Mouse (Mus musculus) CH12F3 (cell line): ENCODE measurements around the gene Usp32.

ENCODE experiments used
- in situ Hi-C: fragments of 300-500 bp; cut with MboI; formaldehyde crosslinking; loops from 2 replicates; pipeline ENCODE4 v1.14.3; 2020; ENCODE audit warnings: low sequenced_read_pairs

The Usp32 gene

DNA sequence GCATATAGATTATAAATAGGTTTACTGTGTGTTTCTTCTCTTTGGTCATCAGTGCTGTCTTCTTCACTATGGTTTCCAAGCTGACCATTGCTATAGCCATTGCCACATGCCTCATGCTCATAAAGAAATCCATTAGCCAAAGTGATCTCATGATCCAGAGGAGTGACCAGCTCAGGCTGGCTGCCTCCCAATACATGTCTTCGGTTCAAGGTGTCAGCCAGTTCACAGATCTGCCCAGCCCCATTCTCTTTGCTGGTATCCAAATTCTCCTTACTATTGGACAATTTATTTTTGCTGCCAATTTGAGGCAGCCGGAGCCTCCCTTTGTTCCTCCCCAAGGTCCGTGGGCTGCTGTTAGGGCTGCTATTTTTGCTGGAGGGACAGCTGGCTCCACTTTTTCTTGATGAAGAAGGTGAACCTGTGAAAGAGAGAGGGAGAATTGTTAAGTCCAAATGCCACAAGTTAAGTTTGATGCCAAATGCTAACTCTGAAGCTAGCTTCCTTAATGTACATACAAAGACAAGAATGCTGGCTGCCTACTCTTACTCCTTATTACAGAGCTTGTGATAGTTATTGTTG, 151.5 kb downstream of the Usp32 start:
- in situ Hi-C loops: no loop called here

DNA sequence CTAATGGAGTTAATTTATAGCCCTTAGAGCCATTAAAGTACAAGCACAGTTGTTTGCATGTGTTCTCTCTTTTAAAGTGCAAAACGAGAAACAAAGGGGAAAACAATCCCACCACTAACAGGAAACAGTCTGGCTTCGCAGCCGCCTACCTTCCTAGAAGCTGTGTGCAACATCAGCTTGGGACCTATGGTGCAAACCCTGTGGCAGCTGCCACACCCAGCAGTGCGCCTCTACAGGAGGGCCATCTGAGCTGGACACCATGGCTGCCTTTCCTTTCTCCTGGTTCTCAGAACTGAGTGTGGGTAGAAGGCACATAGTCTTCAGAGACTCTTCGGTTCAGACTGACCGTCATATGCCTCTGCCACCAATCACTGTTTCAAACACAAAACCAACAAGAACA, 154.5 kb downstream of the Usp32 start:
- in situ Hi-C loops: no loop called here

DNA sequence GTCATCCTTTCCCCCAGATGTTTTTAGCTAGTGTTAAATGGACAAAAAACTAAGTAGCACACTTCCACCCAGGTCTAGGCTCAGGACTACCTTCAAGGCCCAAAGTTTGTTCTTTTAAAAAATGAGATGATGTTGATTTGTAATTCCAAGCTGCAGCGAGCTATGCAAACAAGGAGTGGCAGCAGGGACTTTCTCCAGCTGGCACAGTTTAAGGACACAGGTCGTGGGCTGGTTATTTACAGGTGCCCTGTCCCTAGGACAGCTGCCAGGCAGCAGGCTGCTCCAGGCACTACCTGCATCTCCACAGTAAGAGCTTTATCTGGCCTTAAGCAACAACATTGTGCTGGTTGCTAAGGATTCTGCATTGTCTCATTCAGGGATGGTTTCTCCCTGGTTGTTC, 159.3 kb downstream of the Usp32 start:
- in situ Hi-C loops: no loop called here

DNA sequence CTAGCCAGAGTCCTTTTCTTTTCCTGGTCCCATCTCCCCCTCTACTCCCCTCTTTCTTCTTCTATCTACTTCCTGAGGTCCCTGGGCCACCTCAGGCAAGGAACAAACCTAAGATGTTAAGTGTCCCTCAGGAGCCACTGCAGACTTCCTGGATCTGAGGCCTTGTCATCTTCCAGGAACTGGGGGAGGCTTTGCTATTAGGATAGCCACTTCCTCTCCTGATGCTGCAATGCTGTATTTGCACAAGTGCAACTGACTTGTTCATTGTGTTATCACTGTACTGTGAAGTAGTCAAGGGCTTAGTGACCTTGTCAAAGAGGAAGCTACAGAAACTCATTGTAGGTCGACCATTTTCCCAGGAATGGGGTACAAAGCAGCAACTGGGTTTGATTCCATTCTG, 160.6 kb downstream of the Usp32 start:
- in situ Hi-C loops: no loop called here

DNA sequence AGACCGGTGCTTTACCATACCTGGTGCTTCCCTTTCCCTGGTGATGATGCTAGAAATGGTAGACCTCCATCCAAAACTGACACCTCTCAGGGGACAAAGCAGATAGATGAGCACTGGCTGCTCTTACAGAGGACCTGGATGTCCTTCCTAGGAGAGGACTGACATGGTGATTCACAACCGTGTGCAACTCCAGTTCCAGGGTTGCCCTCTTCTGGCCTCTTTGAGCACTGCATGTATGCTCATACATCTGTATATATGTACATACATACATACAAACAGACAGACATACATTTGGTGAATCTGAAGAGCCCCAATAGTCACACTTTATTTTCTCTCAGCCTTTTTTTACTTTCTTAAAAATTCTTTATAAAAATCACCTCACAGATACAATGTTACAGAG, 161.8 kb downstream of the Usp32 start:
- in situ Hi-C loops: no loop called here

DNA sequence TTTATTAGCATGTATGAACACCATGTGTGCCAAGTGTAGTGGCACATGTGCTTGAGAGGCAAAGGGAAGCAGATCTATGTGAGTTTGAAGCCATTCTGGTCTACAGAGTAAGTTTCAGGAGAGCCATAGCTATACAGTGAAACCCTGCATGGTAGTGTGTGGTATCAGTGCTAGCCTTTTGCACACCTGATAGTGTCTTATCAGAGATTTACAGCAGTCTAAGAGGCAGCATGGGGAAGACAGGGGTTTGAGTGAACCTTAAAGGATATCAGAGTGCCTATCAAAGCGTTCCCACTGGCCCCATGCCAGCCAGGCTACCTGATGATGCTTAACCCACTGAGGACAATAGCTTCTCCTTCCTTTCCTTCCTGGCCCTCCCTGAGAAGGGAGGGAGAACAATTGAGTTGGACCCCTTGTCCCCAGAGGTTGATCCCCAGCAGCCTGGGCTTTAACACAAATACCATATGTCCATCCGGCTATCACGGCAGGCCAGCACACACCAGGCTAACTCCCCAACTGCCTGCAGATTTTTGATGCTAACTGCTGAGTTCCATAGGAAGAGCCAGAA, 162.5 kb downstream of the Usp32 start:
- in situ Hi-C loops: no loop called here

DNA sequence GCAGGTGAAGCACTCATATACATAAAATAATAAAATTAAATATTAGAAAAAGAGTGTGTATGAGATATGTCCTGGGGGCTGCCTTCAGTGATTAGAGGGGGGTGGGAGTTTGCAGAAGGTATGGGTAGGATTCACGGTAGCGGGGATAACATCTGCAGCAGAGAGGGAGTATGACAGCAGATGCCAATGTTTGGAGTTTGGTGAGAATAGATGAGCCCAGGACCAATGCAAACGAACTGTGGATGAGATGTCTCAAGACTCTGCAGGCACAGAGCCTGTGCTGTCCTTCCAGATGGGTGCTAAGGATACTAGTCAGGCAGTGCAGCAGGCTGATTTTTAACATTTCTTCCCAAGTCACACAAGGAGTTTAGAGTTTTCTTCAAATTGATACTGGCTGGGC, 163.3 kb downstream of the Usp32 start:
- in situ Hi-C loops: no loop called here

DNA sequence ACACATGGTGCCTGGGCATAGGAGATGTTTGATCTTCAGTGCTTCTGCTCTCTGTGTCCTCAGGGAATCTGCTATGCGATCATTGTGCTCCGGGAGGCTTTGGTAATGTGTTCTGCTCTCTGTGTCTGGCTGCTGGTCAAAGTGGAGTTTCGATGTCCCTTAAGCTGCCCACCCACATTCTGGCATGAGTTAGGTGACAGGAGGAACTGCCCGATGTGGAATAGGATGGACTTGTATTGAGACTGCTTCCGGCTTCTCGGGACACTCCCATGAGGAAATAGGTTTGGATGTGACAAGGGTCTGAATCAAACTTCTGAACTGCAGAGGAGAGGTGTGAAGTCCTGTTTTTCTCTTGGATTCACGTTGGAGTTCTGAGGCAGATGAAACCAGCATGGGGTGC, 165.4 kb downstream of the Usp32 start:
- in situ Hi-C loops: no loop called here

DNA sequence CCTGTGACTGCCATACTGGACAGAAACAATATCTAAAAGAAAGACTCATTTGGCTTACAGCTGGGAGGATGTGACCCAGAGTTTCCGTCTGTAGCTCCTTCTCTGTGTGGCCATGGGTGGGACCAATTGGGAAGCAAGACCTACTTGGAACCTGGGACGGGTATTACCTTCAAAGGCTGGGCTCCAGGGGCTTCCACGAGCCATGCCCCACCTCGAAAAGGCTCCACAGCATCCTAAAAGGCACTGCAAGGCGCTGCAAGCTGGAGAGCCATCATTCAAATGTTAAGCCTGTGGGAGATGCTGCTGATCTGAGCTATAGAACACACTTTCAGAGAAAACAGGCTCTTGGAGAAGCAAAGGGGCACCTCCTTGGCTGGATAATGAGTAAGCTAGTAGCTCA, 166.3 kb downstream of the Usp32 start:
- in situ Hi-C loops: no loop called here

DNA sequence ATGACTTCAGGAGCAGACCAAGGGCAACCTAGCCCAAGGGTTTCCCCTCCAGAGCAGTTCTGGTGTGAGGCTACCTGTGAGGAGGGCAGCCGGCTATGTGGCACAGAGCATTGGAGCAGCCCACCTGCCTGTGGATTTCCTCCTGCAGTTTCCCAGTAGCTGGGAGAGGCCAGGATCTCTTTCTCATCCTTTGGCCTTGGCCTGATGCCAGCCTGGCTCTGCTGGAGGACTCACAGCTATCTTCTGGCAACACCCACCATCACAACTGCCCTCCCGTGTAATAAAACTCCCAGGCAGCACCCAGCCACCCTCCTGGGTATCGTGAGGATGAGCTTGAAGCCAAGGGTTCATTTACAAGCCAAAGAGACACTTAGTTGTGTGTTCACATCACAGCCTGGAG, 167.9 kb downstream of the Usp32 start:
- in situ Hi-C loops: no loop called here

DNA sequence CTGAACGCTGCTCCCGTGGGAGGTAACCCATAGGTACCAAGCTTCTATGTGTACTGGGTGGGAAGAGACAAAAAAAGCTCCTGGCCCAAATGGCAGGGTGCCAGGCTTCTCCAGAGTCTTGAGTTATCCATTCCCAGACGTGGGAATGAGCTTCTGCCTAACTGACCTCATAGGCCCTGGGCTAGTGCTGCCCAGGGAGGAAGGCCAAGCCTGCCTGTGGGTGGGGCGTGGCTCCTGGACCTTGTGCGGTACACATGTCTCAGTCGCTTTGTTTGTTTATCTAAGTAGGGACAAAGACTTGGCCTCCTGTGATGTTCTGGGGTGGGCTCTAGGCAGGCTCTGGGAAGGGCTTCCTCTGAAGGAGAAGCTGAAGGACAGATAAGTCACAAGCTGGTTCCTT, 171.2 kb downstream of the Usp32 start:
- in situ Hi-C loops: no loop called here

DNA sequence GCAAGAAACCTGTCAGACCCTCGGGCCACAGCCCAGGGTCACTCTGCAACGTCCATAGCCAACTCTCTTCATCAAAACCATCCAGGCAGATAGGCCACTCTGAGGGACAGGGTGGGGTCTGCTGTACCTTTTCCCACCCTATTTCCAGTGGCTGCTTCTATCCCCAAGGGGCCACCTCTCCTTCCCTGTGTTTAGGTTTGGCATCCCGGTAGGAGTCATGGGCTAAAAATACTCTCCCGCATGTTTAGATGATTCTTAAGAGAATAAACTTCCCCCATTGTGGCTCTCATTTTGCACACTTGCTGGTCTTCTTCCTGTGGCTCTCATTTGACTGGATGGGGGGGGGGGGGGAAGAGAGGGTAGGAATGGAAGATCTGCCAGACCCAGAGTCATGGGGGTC, 171.7 kb downstream of the Usp32 start:
- in situ Hi-C loops: no loop called here

DNA sequence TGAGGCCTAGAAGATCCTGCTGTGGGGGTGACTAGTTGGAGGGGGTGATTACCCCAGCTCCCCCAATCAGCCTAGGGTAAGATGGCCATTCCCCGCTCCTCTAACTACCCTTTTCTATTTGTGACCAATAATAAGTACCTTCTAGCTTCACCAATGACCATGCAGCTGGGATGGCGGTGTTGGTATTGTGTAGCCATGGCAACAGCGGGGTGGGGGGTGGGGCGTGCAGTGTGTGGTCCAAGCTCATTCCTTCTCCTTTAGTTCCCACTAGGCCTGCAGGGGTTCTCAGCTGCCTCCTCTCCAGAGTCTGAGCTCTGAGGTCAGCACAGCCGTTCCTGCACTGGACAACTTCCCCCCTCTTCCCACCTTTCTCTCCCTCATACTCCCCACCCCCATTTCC, 172.8 kb downstream of the Usp32 start:
- in situ Hi-C loops: no loop called here

DNA sequence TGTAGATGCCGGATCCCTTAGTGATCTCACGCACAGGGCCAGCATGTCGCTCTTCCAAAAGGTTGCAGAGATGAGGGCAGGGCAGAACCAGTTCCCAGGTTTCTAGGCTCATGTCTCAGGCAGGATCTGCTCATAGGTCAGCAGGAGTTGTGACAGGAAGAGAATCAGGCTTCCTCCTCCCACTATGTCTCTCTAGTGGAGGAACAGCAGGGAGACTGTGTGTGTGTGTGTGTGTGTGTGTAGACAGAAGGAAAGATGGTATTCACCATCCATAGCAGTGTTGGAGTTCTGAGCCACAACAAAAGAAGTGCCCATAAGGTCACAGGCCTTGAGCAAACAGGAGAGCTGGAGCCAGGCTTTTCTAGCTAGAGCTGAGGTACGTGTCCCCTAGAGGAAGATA, 173.3 kb downstream of the Usp32 start:
- in situ Hi-C loops: no loop called here

DNA sequence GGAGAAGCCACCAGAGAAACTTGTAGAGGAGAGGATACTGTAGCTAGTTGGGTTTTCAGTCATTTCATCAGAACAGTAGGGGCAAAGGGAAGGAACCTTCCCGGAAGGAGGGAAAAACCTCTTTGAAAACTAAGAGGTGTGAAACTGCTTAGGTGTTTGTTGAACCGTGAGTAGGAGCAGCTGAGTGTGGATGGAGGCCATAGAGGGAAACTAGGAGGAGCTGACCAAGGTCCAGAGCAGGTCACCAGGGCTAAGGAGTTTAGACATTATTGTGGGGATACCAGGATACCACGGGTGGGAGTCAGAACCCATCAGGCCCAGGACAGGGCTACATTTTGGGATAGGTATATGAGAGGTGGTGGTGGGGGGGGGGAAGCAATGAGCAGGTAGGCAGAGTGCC, 176.4 kb downstream of the Usp32 start:
- in situ Hi-C loops: no loop called here

DNA sequence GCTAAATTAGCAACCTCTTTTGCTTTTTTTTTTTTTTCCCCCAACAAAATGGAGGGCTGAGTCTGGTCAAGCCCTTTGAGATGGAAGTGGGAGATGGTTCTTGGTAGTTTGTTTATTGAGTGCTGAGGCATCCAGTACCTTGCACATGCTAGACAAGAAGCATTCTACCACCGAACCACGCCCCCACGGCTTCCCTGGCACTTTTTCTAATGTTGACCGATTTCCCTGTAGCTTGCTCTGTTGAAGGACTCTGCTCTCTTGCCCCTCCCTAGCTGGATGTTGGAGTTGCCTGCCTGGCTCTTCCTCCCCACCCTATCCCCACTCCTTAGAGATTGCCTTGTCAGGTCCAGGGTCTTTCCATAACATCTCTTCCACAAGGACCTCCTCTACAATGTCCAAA, 177.4 kb downstream of the Usp32 start:
- in situ Hi-C loops: no loop called here

DNA sequence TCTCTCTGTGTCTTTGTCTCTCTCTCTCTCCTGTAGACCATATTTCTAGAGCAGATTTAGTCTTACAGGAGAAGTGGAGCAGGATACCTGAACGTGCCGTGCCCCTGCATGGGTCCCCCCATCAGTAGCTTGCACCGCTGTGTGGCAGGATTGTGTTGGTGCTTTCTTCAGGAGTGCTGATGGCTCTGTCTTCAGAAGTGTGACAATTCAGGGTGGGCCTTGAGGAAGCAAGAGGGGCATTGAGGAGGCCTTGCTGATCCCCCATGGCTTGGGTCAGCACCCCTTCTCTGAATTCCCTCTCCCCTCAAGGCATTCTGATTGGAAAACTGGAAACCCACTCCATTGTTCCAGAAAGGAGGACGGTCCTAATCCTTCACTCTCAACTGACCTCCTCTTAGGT, 178.4 kb downstream of the Usp32 start:
- in situ Hi-C loops: no loop called here

DNA sequence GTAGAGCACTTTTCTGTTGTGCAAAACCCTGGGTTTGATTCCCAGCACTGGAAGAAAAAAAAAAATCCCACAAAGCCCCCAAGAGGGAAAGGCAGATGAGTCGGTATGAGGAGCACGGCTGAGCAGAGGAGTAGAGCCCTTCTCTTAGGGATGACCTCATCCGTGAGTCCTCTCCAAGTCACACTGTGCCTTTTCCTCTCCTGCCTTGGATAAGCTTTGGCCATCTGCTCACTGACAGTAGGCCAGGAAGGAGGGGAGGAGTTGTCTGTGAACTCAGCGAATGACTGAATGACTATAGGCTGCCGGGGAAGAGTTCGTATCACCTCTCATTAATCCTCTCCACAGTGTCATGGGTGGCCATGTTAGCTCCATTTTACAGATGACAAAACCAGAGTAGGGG, 179.2 kb downstream of the Usp32 start:
- in situ Hi-C loops: no loop called here

DNA sequence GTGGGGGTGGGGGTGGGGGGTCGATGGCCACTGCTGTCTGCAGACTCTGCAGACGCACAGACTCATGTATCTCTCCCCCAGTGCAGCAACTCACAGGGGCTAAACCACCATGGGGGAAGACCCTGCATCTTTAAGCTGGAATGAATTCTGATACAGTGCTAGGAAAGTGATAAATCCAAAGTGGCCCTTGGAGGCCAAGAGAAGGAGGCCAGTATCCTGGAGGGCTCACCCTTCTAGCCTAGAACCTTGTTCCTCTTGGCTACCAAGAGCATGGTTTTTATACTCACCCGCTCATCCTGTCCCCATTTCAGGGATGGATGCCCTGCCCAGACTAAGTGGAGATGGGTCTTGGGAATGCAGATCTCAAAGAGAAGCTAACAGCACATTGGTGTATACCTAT, 179.7 kb downstream of the Usp32 start:
- in situ Hi-C loops: no loop called here

DNA sequence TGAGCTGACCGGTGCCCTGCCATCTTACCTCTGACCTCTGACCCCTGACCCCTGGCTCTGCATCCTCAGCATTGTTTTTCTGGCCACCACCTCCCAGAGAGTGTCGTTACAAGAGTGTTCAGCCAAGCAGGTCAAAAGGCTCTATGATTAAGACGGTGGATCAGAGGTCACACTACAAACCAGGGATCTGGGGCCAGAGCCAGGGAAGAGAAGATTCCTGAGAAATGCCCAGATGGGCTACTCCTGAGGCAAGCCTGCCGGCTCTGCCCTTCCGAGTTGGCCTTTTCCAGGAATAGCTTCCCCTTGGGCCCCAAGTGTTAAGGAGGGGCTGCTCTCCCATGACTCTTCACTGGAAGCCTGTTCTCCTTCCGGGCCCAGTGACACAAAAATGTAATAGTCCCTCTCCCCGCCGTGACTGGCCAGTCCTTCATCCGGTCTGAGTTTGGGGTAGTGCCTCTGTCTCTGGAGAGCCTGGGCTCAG, 180.2 kb downstream of the Usp32 start:
- in situ Hi-C loops: no loop called here

DNA sequence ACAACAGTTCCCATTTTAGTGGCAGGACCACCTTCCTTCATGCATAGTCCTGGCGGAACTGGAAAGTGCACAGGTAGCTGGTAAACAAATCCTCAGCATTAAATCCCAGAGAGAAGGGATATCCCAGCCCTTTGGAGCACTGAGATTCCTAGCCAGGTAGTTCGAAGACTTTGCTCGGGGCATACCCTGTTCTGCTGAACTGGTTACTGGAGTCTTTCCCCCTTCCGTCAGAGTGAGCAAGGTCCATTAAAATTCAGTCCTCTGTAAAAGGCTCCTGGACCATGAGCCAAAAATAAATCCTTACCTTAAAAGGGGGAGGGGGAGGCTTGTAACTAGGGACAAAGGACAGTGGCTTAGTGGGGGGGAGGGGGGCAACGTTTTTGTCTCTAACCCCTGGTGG, 180.8 kb downstream of the Usp32 start:
- in situ Hi-C loops: no loop called here

DNA sequence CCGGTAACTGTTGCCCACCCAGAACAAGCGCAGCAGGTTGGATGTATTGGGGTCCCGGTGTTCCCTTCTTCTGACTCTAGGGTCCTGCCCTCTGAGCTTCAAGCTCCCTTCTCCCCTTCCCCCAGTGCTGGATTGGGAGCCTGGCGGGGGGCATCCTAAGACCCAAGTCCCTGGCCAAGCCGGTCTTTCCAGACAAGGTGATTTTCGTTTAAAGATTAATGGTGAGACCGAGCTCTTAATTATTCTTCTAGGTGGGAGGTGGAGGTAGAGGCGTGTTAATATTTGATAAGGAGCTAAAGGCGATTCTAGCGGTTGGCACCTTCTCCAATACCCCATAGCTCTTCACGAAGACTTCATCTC, 181.7 kb downstream of the Usp32 start:
- in situ Hi-C loops: no loop called here

DNA sequence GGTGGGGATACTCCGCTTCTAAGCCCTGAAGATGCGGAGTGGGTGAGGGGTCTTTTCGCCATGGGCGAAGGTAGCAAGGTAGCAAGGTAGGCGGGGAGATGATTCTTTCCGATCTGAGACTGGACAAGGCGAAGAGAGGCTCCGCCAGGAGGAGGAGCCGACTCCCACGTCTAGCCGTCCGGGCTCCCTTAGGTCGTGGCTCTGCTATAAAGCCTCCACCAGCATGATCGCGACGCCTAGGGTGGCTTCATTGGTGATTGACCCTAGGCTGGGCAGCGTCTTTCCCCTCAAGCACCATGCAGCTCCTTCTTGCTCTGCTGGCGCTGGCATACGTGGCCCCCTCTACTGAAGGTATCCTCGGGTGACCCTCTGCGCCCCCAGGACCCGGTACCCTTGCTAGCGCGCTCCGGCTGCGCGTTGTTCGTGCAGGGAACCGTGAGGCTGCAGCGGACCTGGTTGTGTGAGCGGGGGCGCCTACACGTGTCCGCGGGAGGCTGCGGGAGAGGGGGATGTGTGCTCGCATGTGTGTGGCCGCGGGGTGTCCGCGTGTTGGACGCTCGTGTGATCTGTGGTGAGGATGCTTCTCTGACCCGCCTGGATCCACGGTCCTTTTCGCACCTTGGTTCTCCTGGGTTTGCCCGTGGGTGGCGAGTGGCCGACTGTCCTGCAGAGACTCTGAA, 182.2 kb downstream of the Usp32 start, which contains the start of gene Car4:
Gene Car4 (plus strand): TSS at position 196 of the 680 bp plus-strand sequence.
- in situ Hi-C loops: no loop called here
